Mouse (Mus musculus) induced T-regulatory cell, adult 2 months (primary cell): ENCODE data around the gene BC028528.
"Not testable (repeated sequence)": the region's sequence is repeated elsewhere in the genome, so short reads cannot be mapped to it uniquely, and the experiment has no call there.

Experiments
- DNase-seq: peaks from one replicate; pipeline ENCODE4 v3.0.0-alpha.2; 2012; ENCODE audit warnings: low read depth

BC028528 gene

DNA sequence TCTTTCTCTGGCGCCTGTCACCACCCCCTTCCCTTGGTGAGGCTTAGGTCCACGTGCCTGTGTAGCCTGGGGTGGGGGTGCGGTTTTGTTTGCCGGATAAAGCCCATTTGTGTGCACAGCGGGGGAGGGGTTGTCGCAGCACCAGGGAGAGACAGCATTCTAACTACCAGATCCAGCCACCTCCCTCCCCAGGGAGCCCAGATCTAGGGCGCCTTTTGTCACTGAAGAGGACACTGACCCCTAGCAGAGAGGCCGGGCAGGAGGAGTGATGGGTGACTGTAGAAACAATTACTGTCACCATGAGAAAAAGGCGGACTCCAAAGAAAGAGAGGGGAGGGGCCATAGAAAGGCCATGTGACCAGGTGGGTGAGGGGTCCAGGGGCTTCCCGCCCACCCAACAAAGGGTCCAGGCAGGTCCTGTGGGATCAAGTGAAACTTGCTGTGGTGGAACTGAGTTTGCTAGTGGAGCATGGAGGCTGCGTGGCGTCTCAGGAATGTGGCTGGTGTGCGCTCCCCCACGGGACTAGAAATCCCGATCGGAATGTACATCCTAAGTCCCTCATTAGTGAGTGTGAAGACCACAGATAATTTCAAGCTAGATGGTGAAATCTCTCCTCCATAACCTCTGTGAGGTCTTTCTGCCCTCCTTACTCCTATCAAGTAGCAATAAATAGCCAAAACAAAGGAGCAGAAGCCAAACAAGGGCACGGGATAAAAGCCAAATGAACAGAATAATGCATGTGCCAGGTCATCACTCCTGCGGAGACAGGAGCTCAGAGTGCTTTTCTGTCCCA, 13.5 kb upstream of the BC028528 start:
- DNase-seq = peak; percentile 60

DNA sequence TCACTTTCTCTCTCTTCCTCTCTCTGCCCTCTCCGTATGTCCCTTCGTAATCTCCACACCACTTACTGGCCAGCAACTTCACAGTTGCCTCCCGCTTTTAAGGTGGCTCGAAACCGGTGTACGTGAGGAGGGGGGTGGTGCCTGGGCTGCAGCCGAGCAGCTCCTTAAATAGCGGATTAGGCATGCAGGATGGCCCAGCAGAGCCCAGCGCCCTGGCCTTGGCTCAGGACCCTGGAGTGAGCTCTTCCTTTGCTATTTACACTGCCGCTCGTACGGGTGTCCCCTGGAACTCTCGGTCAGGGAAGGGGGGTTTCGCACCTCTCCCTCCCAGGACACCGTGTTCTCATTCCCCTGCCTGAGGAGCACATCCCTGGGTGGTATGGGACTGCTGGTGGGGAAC, 12.8 kb upstream of the BC028528 start, which contains the start of gene Car14:
TSS of gene Car14 (minus strand) at position 124 of the 400 bp plus-strand sequence.
- DNase-seq = no peak

DNA sequence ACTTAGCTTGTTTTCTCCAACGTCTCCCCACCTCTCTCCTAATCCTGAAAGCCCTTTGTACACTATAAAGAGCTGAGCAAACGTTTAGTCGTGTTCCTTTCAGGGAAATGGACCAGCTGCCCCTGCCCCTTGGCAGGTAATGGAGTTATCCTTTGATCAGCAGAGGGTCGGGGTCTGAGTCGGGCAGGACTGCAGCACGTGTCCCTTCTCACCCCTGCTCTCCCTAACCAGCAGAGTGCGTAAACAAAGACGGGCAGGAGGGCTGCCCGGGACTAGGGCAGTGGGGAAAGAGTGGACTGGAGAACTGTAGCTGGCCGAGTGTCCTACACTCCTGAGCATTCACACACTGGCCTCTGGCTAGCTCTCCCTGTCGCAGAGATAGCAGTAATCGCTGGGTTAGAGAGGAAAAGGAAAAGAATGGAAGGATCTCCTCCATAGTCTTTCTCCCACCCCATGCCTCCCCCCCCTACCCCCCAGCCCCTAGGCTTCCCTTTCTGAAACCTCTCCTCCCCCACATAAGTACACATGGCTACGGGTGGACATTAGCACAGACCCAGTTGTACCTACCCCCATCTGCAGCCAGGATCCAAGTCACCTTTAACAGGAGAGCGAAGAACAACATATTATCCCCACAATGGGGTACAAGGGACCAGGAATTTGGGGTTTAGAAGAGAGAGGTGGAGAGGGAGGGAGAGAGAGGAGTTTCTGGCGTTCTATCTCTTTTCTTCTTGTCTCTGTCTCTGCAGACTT, 12.1 kb upstream of the BC028528 start:
- no peak for DNase-seq

DNA sequence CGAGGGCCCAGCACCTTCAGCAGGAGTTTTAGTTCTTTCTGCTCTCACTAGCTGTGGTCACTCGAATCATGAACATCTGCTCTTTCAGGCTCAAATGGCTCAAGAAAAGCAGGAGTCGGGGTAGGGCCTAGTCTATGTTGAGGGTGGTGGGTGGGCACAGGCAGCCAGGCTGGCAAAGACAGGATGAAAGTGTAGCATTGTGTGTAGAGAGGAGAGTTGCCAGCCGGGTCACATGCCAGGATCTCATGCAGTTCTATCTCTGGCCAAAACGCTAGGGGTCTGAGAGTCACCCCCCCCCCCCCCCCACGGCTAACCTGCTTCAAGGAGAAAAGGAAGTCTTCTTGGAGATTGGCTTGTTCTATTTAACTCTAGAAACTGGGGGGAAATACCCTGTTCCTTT, 10.8 kb upstream of the BC028528 start:
- no peak for DNase-seq

DNA sequence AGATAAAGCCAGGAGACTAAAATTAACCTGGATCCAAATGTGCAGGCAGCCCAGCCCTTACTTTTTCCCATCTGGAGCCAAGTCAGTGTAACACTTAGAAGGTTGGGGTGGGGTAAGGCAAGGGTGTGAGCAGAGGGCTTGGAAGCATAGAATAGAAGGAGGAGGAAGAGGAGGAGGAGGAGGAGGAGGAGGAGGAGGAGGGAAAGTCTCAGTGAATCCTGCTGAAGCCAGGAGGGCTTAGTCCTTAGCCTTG, 10.5 kb upstream of the BC028528 start:
- DNase-seq = no peak

GRCm38 (mm10) chr3:95901616-95902372, 10.0 kb upstream of the BC028528 start:
- no peak for DNase-seq

- no peak for DNase-seq
These were observed 8.2 kb upstream of the BC028528 start for GRCm38 (mm10) chr3:95899800-95900524.

DNA sequence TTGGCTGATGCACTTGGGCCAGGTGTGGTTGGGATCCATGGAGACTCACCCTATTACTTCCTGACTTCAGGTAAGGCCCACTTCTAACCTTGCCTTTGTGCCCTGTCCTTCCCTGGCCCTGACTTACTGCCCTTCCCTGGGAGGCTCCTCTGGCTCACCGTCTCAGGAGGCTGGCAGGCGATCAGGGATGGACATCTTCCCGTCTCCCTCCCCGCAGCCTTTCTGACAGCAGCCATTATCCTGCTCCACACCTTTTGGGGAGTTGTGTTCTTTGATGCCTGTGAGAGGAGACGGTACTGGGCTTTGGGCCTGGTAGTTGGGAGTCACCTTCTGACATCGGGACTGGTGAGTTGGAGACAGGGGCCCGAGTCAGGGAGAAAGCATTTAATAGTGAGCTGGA, 3.7 kb upstream of the BC028528 start:
- DNase-seq = not testable (repeated sequence)

- peak; percentile 57 for DNase-seq
These were observed 2.7 kb upstream of the BC028528 start for GRCm38 (mm10) chr3:95894317-95895160.

- DNase-seq = peak; percentile 98
These were observed 2.0 kb upstream of the BC028528 start, which contains the start of gene Aph1a for GRCm38 (mm10) chr3:95893606-95894316. Aph1a (plus strand) TSS chr3:95893969.

DNA sequence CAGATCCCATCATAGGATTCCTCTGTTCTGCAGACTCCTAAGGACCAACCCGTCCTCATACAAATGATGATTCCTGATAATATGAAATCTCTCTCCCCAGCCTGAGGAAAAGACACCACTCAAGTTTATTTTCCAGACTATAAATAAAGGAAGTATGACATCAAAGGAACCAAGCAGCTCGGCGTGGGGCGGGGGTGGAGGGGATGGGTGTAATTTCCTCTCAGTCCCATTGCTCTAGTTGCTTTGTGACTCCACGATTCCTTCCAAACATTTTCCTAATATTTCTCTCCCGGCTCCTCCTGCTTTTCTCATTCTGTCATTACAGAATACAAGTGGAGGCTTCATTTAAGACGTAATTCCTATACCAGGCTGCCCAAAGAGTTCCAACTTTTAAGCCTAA, 1.3 kb upstream of the BC028528 start:
- no peak for DNase-seq

DNA sequence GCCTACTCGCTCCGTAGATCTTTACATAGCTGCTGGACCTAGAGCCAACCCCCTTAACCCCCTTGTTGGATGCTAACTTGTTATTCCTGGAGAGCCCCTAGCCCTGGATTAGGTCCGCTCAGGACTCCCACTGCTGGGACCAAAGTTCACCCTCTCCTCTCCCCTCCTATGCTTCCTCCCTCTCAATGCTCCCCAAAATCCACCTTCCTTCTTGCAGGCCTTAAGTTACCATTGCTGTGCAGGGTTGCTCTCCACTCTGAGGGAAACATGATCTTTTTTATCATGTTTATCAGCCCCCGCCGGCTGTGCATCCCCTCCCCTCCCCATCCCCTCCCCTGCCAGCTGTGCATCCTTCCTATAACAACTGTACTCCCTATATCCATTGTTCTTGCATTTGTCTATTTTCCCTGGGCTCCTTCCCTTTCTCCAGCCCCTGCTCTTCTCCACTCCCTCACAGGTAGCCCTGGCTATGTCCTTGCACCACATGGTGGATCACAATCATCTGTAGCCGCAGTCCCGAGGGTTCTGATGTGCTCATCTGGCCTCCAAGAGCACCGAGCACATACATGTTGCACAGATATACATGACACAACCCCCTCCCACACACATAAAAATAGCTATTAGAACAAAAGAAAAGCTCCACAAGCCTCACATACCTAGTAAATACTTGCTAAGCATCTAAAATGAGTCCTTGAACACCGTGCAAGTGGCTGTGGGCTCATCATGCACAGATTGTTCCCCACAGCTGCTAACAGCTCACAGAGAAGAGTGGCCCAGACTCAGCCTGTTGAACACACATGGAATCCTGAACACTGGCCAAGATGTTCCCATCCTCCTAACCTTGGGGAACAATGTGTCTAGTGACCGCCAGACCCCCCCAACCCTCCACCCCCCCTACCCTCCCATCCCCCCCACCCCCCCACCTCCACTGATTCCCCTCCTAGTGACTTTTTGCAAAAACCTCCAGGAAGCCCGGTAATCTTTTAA, 554 bp upstream of the BC028528 start:
- no peak for DNase-seq

DNA sequence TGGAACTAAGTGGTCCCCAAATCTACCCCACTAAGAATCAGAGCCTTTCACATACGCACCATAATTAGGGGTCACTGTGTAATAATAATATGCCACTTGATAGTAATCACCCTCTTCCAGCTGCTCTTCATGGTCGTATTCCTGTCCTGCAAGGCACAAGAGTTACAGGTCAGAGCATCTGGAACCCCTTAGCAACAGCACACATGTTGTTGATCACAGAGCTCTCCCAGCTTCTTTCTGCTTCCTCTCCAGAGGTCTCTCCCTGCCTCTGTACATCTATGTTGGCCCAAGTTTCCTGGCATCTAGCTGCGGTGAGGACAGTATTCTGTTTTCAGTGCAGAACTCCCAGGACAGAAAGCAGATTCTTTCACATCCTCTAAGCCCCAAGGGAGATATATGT, 2.1 kb downstream of the BC028528 start:
- no peak for DNase-seq

DNA sequence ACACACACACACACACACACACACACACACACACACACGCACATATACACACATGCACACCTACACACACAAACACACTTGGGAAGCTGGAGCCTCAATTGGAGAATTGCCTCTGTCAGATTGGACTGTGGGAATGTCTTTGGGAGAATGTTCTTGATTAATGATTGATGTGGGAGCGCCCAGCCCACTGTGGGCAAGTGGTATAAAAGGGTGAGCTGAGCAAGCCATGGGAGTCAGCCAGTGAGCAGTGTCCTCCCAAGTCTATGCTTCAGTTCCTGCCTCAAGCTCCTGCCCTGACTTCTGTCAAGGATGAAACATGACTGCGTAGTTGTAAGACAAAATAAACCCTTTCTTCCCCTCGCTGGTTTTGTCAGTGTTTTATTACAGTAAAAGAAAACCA, 4.2 kb downstream of the BC028528 start:
- no peak for DNase-seq

DNA sequence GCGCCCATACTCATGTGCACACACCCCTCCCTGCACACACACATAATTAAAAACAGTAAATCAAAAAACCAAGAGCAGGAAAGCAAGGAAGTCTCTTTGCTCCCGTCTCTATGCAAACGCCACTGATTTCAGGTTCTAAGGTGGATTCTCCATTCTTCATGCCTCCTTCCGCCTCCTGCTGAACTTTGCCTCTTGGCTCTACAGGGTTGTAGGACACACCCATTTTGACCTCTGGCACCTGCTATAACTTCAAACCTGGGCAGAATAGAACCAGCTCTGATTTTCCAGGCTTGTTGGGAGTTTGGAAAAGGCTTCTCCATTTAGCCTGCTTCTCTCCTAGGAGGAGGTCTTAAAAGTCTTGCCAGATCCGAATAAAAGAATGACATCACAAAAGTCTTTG, 7.4 kb downstream of the BC028528 start:
- DNase-seq = no peak

GRCm38 (mm10) chr3:95882816-95883425, 8.9 kb downstream of the BC028528 start:
- DNase-seq = peak; percentile 79

DNA sequence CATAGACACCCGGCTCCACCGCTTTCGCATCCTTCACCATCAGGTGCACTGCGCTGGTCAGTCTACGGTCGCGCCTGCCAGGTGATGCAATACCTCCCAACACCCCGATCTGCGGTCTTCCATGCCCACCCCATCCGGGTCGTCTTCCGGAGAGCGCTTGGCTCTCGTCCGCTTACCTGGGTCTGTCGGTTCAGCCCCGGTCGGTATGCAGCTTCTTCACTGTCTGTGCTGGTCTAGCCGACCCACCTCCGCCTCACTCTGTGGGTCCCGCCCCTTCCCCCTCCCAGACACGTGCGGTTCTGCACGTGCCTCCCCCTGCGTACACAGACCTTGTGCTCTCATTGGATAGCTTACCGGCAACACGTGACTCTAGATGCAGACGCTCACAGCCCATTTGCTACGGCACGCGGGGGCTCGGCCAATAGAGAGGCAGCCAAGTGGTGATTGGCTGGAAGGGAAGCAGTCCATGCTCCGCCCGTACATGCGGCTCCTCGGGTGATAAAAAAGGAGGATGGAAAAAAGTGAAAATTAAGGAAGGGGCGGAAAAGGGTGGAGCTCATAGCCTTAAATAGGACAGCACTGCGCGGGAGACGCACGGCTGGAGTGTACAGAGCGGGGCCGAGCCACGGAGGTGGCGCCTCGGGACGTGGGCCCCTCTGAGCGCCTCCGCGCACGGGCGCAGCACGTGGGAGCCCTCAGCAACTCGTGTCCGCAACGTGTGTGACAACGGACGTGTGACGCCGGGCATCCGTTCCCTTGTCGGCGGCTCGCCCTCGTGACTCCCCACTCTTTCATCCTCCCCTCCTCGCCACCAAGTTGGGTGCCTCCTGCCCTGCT, 9.6 kb downstream of the BC028528 start, which contains the start of gene Ciart:
TSS of gene Ciart (minus strand) at position 273 of the 837 bp plus-strand sequence.
- peak; percentile 95 for DNase-seq

- no peak for DNase-seq
These were observed 12.7 kb downstream of the BC028528 start for GRCm38 (mm10) chr3:95879063-95879462.
